Mouse (Mus musculus) brain, embryonic 14.5 days (tissue): ENCODE measurements around the gene Xlr5a.
"Not testable (repeated sequence)": the region's sequence is repeated elsewhere in the genome, so short reads cannot be mapped to it uniquely, and the experiment has no call there.

Experiments
- CTCF ChIP-seq: fragments of 200-500 bp; IDR thresholded peaks from 2 replicates; pipeline ENCODE4 v1.5.1; 2012; ENCODE audit warnings: inconsistent platforms, mild to moderate bottlenecking, moderate library complexity, borderline replicate concordance; ENCODE audit not compliant: insufficient read depth, insufficient read length; ENCODE audit errors: extremely low read depth
- POLR2A ChIP-seq: fragments of 200-500 bp; IDR thresholded peaks from 2 replicates; pipeline ENCODE4 v1.6.1; 2012; ENCODE audit warnings: mild to moderate bottlenecking, inconsistent platforms, borderline replicate concordance; ENCODE audit not compliant: poor library complexity, insufficient read depth, insufficient read length, severe bottlenecking; ENCODE audit errors: extremely low read depth

DNA sequence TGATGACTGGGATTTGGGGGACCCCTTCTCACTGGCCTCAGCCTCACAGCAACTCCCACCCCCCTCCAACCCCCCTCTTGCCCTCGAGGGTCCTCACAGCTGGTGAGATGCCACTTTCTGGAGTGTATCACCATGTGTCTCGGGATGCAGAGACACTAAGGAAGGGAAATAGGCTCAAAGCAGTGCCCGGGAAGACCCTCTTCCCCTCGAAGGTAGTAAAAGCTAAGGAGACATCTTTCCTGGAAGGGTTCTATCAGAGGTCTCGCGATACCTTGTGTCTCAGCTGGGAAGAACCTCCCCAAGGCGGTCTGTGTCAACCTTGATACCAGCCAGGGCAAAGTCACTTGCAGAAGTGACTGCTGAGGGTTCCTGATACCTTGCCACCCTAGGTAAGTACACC, 176.0 kb downstream of the Xlr5a start, which contains the start of gene Gm14685:
- TF ChIP-seq CTCF, POLR2A: not testable (repeated sequence)
